Mouse (Mus musculus): ENCODE measurements around the gene Atxn3.
"Not testable (repeated sequence)": the region's sequence is repeated elsewhere in the genome, so short reads cannot be mapped to it uniquely, and the experiment has no call there.

Gene Atxn3

DNA sequence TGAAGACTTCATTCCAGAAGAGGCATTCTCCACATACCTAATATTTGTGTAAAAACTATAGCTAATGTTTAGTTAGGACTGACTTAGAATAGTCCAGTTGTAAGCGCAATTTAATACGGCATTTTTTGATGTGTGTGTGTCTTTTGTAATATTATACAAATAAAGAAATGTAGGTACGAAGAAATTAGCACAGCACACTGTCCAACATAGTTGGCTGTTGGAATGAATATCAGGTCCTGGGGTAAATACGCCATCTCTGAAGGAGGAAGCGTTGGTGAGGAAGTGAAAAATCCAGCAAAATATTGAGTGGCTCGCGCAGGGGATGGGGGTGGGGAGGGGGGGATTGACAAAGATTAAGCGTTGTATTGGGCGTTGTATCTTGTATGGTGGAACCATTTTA, 510 bp upstream of the Atxn3 start:
- DNase-seq (ENCODE audit: low spot score in 2 of 2): no peak

DNA sequence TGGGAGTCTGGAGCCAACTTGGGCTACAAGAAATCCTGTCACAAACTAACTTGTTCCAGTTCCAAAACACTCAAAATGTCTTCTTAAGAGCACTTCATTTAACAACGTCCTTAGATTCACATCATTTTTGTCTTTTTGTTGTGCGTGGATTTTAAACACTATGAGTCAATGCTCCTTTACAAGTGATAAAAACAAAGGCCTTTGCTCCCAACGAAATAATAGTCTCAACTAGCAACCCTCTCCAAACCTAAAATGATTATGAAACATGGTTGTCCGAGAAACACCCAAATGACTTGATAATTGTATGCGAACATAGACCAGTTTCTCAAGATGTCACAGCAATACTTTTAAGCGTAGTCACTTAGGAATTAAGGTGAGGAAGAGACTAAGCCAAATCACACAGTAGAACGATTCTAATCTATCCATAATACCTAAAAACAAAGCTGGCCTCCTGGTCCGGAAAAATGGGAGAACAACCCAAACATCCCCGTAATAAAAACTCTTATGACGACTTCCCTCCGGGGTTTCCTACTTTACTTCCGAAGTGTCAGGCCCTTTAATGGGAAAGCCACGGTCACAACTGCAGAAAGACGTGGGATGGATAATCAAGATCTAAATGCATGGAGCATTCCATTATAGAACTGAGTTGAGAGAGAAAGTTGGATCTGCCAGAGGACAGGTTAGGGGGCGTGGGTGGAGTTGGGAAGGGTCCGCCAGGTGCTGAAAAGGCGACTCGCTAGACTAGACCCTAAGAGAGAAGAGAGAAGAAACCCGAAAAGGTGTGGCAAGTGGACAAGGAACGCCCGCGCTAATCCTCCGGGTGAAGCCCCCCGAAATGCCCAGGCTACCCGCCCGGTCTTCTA, 736 bp downstream of the Atxn3 start:
- DNase-seq (ENCODE audit: low spot score in 2 of 2): no peak

DNA sequence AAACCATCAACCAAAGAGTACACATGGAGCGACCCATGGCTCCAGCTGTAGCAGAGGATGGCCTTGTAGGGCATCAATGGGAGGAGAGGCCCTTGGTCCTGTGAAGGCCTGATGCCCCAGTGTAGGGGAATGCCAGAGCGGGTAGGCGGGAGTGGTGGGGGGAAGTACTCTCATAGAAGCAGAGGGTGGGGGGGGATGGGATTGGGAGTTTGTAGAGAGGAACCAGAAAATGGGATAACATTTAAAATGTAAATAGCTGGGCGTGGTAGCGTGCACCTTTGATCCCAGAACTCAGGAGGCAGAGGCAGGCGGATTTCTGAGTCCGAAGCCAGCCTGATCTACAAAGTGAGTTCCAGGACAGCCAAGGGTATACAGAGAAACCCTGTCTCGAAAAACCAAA, 2.2 kb downstream of the Atxn3 start:
- not testable (repeated sequence) for DNase-seq (ENCODE audit: low spot score in 2 of 2)

DNA sequence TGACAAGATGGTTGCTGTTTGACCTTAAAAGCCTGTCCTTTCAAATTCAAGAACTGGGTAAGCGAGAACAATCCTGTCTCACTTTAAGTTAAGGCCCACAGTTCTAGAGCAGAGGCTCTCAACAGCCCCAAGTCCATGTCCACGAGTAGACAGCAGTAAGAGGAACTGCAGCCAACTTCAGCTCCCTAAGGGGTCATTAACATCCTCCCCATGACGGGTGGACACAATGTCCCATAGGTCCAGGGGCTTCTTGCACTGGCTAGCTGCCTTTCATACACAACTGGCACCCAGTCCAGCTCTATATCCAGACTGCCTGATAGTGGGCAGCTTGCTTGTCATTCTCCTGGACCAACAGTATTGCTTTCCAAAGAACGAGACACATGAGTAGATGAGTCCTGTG, 9.2 kb downstream of the Atxn3 start:
- no peak for DNase-seq (ENCODE audit: low spot score in 2 of 2)

DNA sequence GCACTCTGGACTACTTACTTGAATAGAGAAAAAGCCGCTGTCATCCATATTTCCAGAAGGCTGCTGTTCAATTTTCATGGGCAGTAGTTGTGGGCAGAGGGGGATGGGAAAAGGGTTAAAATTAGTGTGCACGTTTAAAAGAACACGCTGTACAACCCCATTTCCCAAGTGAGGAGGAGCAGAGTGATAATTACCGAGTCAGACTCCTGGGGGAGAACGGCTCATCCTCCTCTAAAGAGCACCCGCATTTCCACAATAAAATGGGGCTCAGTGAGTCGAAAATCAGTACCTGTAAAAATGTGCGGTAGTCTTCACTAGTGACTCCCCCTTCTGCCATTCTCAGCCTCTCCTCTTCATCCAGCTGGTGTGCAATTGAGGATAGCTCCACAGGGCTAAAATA, 10.1 kb downstream of the Atxn3 start:
- no peak for DNase-seq (ENCODE audit: low spot score in 2 of 2)

DNA sequence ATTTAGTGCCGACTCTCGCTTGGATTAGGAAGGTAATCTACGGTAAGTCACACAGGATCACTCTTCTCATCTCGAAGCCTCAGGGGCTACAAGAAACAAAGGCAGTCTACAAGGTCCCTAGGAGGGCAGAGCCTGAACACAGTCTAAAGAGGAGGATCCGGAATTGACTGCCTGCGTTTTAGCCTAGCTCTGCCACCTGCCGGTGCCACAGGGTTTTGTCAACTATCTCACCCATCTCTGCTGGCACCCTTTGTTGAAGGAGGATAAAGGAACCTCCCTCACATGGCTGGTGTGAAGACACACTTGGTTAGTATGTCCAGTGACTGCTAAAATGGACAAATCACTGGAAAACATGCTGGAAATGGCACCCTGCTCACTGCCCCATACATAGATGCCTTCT, 20.5 kb downstream of the Atxn3 start:
- DNase-seq (ENCODE audit: low spot score in 2 of 2): no peak

DNA sequence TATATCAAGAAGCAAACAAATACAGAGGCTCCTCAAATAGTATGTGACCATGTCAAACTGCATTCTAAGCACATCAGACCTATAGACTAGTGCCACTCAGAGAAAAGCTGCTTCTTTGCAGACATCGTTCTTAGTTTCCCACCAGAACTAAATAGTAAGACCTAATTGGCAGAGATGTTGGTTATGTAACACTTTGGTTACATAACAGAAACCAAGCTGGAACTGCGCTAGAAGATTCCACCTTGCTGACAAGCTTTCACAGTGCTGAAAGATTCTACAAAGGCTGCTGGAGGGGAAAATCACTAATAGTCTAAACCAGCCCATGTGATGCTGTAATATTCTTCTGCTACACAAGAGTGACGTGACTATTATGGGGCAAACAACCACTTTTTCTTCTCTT, 22.8 kb downstream of the Atxn3 start:
- no peak for DNase-seq (ENCODE audit: low spot score in 2 of 2)

DNA sequence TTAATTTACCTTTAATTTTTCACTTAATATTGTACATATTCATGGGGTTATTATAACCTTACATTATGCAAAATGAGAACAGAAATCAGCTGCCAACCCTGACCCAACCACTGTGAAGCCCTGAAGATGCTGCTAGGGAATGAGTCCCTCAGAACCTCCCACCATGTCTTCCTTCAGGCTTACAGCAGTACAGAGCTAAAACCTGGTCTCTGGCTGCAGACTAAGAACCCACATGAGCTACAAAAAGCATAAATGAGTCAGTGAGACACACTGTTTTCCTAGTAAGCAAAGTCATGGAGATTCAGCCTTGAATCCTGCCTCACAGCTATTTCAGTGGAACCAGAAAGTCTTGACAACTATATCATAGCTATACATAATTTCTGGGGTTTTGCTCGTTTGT, 29.6 kb downstream of the Atxn3 start:
- no peak for DNase-seq (ENCODE audit: low spot score in 2 of 2)

DNA sequence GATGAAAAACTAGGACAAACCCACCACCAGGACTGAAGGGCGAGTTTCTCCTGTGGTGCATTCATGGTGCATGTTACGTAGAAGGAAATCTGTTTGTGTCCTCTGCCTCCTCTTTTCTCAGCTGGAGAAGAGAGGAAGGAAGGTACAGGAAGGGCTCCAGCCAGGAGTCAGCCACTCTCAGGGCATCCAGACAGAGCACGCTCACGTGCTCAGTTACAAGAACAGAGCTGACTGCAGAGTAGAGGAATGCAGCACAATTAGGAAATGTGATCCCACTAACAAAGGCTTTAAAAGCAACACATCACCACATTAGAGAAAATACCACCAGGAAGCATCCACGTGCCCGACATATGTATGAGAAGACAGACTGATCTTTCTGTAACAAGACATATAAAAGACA, 35.7 kb downstream of the Atxn3 start:
- no peak for DNase-seq (ENCODE audit: low spot score in 2 of 2)

DNA sequence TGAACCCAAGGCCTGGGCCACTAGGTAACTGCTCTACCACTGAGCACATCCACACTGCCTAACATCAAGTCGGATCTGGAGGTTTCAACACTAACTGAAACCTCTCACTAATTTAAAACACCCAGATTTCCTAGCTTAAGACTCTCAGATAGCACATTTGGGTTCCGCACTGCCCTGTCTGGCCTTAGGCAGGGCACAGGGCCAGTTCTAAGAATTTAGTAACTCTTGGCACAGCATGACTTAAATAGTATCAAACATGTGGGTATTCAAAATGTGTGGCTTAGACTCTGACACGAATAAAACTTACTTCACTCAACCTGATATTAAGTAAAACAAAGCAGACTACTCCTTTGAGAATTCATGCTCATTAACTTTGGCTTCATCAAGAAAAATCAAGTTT, 38.2 kb downstream of the Atxn3 start:
- DNase-seq (ENCODE audit: low spot score in 2 of 2): no peak

DNA sequence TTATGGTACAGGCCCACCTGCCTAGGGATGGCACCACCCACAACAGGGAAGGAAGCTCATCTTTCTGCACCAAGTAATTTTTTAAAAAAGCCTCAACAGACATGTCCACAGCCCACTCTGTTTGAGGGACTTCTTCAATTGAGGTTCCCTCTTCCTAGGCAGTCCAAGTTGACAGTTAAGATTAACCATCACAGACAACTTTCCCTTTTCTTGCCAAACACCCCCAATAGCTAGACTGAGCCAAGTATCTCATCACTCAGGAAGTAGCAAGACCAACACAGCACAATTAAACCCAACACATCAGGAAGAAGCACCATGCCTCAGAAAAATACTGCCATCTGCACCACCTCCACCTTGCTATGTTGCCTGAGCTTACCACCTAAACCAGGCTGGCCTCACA, 40.9 kb downstream of the Atxn3 start:
- no peak for DNase-seq (ENCODE audit: low spot score in 2 of 2)

DNA sequence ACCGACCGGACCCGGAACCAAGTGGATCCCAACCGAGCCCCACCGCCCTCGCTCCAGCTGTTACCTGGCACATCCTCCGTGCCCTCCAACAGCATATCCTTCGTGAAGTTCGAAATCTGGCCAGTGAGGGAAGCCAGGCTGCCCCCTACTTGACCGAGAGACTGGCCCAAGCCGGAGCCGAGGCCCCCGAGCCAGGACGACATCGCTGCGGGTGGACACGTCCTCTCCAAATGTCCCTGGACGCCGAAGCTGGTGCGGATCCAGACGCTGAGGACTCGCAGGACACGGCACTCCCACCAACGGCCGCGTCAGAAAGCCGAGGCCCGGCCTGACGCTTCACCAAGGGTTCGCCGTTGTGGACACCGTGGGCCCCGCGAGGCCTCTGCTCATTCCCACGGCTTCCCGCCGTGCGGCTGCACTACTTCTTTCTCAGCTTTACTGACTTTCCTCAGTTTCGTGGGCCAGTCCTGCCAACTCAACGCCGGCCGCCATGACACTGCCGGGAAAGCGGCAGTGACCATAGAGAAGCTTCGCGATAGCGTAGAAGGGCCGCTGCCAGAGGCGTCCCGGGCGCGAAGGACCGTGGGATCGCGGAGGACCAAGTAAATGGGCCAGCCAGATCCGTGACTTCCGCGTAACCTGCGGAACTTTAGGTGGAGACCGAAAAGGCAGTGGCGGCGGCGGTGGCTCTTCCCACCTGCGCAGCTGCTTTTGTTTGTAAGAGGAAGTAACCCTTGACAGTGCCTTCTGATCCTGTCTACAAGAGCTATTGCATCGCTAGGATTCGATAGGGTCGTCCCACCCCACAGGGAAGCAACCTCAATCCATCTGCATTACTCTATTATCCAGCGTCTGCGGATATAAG, 45.2 kb downstream of the Atxn3 start, which contains the start of gene Trip11:
Gene Trip11 (minus strand): TSS at position 642 of the 865 bp plus-strand sequence.
- peak; percentile 84 to 89 for DNase-seq (ENCODE audit: low spot score in 2 of 2)

DNA sequence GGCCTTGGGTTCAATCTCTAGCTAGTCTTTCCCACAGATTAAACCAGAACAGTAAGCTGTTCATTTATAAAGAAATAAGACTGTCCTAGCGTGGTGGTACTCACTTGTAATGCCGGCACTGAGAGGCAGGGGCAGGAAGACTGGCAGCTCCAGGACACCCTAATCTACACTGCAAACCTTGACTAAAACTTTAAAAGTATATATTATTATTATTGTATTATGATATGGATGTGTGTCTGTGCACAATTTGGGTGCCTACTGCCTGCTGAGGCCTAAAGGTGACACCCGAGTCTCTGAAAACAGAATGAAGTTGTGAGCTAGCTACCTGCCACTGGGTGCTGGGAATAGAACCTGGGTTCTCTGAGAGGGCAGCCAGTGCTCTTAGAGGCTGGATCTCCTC, 46.7 kb downstream of the Atxn3 start:
- DNase-seq (ENCODE audit: low spot score in 2 of 2): no peak

DNA sequence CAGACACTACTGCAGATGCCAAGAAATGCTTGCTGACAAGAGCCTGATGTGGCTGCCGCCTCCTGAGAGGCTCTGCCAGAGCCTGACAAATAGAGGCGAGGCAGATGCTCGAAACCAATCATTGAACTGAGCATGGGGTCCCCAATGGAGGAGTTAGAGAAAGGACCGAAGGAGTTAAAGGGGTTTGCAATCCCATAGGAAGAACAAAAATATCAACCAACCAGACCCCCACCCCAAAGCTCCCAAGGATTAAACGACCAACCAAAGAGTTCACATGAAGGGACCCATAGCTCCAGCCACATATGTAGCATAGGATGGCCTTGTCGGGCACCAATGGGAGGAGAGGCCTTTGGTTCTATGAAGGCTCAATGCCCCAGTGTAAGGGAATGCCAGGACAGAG, 47.7 kb downstream of the Atxn3 start:
- no peak for DNase-seq (ENCODE audit: low spot score in 2 of 2)

DNA sequence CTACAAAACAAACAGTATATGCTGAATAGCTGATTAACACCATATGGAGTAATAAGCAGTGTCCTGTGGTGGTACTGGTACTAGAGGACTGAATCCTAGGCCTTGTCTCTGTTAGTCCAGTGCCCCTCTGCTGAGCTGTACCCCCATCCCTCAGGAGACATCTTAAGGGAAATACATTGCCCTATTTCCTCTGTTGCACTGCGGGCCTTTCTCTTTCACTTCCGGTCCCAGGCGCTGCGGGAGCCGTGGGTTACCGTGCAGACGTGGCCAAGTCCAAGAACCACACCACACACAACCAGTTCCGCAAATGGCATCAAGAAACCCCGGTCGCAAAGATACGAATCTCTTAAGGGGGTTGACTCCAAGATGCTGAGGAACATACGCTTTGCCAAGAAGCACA, 52.2 kb downstream of the Atxn3 start:
- DNase-seq (ENCODE audit: low spot score in 2 of 2): no peak

DNA sequence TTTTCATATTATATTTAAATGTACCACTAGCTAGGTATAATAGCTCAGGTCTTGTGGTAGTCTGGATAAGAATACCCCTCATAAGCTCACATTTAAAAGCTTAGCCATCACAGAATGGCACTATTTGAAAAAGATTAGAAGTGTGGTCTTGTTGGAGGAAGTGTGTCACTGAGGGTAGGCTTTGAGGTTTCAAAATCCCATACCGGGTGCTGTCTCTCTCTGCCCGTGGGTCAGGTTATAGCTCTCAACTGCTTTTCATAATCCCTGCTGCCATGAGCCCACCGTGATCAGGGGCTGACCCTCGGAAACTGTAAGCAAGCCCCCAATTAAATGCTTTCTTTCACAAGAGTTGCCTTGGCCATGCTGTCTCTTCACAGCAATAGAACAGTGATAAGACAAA, 53.1 kb downstream of the Atxn3 start:
- no peak for DNase-seq (ENCODE audit: low spot score in 2 of 2)

DNA sequence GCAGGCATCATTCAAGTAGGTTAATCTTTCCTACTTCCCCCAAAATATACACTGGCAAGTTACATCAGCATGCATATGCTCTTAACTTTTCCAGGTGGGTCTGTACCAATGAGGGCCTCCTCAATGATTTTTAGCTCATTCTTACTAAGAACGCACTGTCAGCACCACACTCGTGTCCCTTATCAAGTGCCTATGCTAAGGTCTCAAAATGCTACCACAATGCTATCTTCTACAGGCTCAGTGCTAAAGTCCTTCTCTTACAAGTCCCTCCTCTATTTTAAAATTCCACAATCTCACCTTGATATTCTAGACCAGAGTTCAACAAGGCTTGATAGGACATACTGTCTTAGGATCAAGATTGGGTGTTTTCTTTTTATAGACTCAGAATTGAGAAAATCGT, 53.9 kb downstream of the Atxn3 start:
- no peak for DNase-seq (ENCODE audit: low spot score in 2 of 2)

DNA sequence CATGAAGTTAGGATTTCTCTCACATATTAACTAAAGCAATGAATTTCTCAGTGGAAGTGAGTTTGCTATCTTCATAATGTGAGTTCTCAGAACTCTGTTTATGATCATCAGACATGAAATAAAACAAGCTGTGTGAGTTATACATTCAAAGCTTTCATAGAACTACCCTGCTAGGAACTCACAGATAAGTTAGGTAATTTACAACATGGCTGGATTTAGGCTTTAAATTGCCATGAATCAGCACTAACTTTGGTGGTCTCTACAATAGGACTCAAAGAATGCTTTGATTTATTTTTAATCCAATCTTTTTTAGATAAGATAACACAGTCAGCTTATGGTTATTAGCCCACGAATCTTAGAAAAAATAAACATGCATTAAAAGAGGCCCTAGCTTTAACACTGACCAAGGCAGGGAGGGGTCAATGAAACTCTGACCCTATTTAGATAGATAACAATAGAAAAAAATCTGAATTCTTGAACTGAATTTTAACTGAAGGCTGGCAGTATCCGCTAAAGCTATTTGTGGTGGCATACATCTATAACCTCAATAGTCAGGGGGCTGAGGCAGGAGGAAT, 58.3 kb downstream of the Atxn3 start:
- no peak for DNase-seq (ENCODE audit: low spot score in 2 of 2)

DNA sequence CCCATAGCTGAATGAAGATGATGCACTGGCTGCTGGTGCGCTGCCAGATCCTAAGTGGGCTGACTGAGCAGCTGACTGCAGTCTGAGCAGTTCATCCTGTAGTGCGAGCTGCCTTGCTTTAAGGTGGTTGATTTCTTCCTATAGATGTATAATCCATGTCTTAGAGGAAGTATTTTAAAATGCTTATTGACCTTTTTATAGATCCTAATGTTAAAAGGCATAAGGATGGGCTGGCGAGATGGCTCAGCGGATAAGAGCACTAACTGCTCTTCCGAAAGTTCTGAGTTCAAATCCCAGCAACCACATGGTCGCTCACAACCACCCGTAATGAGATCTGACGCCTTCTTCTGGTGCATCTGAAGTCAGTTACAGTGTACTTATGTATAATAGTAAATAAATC, 59.1 kb downstream of the Atxn3 start:
- DNase-seq (ENCODE audit: low spot score in 2 of 2): no peak

DNA sequence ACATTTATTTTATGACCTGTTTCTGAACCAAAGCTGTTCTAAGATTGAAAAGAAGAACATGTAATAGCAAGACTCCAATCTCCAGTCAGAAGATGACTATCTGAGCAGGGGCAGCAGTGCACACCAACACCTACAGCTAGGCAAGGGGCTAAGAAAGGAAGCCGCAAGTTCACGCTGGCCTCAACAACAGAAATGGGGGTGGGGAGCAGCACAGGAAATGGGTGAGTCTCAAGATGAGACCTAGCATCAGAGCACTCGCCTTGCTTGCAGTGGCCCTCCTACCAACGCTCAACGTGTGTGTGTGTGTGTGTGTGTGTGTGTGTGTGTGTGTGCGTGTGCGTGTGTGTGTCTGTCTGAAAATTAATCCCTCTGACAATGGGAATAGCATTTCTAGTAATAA, 60.9 kb downstream of the Atxn3 start:
- DNase-seq (ENCODE audit: low spot score in 2 of 2): no peak

DNA sequence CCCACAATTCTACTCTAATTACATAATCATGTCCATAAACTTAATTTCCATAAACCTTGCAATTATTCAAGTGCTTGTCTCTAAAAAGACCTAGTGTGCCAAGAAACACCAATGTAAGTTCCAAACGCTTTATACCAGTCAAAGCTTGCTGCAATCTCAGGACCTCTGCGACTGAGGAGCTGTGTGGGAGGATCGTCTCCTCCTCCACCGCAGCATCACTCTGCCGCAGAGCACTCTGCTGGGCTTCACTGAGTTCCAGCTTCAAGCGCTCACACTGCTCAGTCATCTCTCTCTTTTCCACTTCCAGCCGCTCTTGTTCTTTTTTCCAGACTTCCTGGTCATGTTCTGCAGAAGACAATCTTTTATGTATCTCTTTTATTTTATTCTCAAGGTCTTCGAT, 64.8 kb downstream of the Atxn3 start:
- no peak for DNase-seq (ENCODE audit: low spot score in 2 of 2)

DNA sequence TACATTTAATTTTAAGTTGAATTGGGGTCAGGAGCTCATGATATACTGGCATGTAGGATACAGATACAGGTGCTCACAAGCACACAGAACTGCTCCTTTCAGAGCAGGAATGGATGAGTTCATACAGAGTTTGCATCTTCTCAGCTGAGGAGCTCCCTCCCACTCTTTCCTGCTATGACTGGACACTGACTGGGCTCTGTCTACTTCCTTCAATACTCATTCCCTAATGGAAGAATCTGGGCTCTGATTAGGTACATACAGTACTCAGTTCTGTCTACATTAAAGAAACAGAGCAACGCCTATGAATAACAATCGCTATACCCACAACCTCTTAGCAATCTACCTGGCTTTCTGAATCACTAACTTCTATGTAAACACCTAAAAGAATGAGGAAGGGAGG, 65.2 kb downstream of the Atxn3 start:
- no peak for DNase-seq (ENCODE audit: low spot score in 2 of 2)

DNA sequence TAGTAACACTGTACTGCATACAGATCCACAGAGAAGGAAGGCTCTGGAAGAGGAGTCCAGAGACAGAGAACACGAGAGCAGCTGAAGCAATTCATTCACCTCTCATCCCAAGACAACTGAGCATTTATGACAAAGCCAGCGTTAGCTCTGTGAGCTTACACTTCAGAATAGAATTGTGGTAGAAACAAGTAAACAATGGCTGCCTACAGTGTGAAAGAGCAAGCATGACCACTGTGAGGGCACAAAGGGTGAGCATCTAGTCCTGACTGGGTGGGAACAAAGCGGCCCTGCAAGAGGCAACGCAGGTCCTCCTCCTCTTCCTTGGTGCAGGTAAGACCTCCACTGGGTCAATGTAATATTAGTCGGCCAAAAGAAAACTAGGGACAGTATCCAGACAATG, 67.0 kb downstream of the Atxn3 start:
- no peak for DNase-seq (ENCODE audit: low spot score in 2 of 2)
